Mouse (Mus musculus): ENCODE results near the gene Trio.
A peak's percentile ranks its signal among the peaks of the same experiment; 100 is the strongest.

Gene Trio

GRCm38 (mm10) chr15:27994870-27995269 lies 30.8 kb downstream of the Trio start:
- DNase-seq (ENCODE audit: inconsistent age in 2 of 2, low spot score in 1 of 2), result no peak

DNA sequence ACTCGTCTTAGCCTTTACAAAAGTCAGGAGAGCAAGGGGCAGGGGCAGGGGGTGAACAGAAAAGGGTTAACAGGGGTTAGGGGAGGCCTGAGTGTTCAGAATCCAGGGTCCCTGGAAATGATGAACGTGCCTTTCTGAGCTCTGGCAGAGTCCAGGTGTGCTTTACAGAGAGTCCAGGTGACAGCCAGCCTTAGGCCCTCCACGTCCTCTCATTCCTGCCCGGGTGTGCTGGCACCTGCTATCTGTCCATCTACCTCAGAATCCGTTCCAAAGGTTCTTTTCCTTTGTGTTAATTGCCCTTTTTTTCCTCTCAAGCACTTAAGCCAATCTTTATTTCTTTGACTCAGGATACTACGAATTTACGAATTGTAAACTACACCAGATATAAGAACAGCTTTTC lies 32.1 kb downstream of the Trio start:
- no peak for DNase-seq (ENCODE audit: inconsistent age in 2 of 2, low spot score in 1 of 2)

GRCm38 (mm10) chr15:27992596-27992995 lies 33.1 kb downstream of the Trio start:
- DNase-seq (ENCODE audit: inconsistent age in 2 of 2, low spot score in 1 of 2), result no peak

DNA sequence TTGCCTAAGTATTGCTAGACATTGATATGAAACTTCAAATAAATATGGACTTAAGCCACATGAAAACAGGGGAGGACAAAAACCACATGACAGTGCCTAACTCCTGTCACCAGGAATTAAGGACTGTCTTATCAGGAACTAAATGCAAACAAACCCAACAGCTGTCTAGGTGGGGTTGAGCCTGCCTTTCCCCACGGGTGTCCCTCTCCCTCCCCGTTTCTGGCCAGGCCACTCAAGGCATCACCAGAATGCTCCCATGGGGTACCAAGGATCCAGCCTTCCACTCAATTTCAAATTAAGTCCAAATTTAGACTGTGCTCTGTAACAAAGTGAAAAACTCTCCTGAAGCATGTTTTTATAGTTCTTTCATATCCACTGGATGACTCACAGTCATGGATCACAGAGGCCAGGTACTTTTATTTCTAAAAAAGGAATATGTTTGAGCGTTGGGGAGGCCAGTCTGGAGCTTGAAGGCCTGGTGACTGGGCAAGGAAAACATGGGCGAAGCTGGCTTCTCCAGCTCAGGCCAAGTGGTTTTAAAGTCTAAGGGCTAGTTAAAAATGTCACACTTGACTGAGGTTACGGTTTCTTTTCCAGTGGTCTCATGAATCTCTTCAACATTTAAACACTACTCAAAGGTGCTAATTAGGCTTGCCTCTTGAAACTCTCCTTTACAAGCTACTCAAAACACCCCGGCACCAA lies 33.6 kb downstream of the Trio start:
- peak in 1 of 2 experiments; percentile 55 for DNase-seq (ENCODE audit: inconsistent age in 2 of 2, low spot score in 1 of 2)

DNA sequence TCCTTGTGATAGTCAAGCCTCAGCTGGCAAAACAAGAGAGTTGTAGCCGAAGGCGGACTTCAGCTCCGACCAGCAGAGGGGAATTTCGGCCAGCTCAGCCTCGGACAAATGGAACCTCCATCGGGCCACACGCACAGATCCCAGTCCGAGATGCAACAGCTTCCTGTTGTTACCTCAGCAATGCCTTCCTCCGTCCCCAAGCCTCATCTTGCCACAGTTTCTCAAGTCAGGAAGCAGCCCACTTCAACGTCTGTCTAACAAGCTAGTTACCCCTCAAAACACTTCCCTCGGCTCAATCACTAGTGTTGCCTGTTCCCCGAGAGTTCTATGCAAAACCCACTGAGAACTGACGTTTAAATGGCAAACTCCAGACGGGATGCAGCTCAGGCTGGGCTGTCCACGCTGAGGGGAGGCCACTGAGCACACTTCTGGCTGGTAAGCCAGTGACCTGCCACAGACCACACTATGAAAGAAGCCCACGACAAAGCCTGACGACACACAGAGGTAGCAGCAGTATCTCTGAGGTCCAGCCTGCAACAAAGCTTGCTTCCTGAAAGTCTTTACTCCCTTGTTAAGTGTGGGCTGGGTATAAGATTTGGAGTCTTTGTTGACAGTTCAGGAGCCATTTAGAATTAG lies 34.5 kb downstream of the Trio start:
- DNase-seq (ENCODE audit: inconsistent age in 2 of 2, low spot score in 1 of 2), result no peak

DNA sequence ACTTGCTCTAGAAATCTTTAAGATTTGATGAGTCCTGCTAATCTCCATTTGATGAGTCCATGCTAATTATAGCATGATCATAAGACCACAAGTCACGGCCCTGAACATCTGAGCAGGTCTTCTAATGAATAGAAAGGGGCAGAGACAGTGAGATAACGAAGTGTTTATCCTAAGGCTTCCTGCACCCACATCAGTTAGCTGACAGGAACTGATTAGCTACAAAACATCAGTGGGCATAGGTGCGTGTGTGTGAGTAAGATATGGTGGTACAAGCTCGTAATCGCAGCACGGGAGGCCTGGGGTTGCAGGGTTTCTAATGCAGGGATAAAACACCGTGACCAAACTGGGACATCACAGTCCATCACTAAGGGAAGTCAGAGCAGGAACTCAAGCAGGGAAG lies 37.7 kb downstream of the Trio start:
- DNase-seq (ENCODE audit: inconsistent age in 2 of 2, low spot score in 1 of 2), result no peak

DNA sequence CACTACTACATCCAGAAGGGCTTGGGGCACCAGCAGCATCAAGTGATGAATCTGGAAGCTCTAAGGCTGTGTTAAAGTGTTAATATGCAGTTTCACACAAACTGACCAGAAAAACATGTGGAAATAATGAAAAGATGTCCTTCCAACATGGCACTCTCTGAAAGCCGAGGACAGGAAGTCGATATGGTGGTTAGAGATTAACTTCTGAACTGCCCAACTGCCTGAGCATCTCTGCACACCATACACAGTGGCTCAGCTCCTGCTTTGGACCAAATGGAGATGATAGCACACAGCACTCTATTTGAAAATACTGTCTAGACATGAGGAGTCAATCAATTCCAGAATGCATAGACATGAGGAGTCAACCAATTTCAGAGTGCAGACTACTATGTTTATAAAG lies 40.8 kb downstream of the Trio start:
- DNase-seq (ENCODE audit: inconsistent age in 2 of 2, low spot score in 1 of 2), result no peak

DNA sequence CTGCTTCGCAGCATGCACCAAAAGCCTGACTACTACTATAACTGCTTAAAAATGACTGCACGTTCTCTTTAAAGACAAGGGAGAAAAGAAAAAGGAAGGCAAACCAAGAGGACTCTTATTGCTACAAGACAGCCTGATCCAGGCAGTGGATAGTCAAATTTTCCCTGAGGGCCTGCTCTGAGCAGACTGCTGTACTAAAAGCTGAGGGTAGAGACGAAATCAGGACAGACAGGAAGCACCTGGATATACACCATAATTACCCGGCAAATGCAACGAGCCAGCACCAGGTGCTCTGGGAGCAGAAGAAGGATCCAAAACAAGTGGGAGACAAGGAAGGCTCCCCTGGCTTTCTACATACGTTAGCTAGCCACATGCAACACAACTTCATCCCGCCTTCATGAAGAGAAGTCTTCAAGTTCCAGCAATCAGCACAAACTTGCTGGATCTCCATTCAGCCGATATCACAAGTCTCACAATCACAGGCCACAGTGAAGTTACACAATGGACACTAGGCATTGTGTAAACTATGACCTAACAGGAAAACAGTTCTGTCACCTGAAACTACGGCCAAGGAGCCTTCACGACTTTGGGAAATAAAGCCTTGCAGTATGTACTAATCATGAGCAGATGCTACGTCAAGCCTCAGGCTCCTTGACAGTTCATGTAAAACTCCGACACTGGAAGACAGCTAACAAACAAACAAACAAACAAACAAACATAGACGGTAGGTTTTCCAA lies 43.7 kb downstream of the Trio start:
- DNase-seq (ENCODE audit: inconsistent age in 2 of 2, low spot score in 1 of 2), result no peak

GRCm38 (mm10) chr15:27981258-27981657 lies 44.4 kb downstream of the Trio start:
- no peak for DNase-seq (ENCODE audit: inconsistent age in 2 of 2, low spot score in 1 of 2)

DNA sequence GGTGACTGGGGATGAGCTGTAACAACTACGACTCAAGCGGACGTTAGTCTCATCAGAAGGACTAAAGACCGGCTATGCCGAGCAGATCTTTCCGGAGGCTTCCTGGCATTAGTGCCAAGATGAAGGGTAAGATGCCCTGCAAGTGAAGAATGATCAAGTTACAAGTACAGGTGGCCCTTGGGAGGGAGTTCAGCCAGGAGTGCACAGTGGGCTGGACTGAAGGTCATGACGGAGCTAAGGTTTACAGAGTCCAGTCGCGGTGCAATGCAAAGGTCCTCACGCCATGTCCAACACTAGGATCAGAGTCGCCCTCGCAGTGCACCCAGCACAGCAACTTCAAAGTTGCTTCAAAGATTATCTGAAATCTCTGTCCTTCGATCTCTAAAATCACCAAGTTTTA lies 45.2 kb downstream of the Trio start:
- DNase-seq (ENCODE audit: inconsistent age in 2 of 2, low spot score in 1 of 2), result no peak

DNA sequence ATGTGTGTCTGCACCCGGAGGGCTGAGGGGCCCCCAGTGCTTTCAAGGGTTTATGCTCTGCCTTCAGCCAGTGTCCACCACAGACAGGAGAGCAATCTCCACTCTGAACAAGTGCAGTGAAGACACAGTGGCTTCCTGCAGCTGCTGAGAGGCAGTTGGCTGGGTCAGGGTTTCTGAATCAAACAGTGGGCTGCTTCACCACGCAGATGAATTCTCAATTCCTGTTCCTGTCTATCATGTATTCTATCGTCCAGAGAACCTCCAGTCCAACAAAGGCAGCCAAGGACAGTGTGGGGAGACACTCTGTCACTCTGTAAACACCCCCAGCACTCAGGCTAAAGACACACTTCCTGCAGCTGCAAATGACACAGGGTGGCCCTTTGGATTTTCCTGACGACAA lies 48.7 kb downstream of the Trio start:
- DNase-seq (ENCODE audit: inconsistent age in 2 of 2, low spot score in 1 of 2), result no peak

DNA sequence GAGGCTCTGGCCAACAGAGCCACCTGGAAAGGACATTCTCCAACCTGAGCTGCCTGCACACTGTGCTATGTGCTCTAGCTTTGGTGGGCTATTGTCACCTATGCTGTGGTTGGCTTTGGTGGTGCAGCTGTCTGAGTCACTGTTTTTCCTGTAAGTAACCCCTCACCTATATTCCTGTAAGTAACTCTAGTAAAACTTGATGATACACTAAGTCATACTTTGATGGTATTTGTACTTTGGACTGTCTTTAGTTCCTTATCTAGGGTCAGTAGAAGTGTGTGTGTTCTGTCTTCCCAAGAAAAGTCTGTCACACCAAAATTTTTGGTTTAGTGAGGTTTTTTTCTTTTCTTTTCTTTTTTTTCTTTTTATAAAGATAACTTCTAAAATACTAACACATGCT lies 49.3 kb downstream of the Trio start:
- DNase-seq (ENCODE audit: inconsistent age in 2 of 2, low spot score in 1 of 2), result no peak

GRCm38 (mm10) chr15:27974637-27975036 lies 51.0 kb downstream of the Trio start:
- no peak for DNase-seq (ENCODE audit: inconsistent age in 2 of 2, low spot score in 1 of 2)

DNA sequence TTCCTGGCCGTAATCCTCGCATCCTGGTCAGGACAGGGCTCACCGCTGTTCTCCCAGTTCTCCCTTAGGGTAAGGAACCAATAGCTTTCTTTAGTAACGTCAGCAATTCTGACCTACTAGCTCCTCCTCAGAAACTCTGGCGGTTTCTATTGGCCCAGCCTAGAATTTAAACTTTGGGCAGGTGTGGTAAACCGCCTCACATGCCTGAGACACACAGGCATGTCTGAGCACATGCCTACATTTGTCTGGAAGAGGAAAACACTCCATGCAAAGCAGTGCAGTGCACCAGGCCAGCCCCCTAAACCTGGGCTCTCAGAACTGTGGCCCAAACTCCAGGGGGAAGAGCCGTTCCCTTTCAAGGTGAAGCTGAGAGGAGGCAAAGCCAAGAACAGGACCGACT lies 57.5 kb downstream of the Trio start:
- DNase-seq (ENCODE audit: inconsistent age in 2 of 2, low spot score in 1 of 2), result no peak

GRCm38 (mm10) chr15:27967128-27967876 lies 58.3 kb downstream of the Trio start:
- DNase-seq (ENCODE audit: inconsistent age in 2 of 2, low spot score in 1 of 2), result no peak

GRCm38 (mm10) chr15:27964877-27965276 lies 60.8 kb downstream of the Trio start:
- DNase-seq (ENCODE audit: inconsistent age in 2 of 2, low spot score in 1 of 2), result no peak

GRCm38 (mm10) chr15:27963506-27963905 lies 62.1 kb downstream of the Trio start:
- DNase-seq (ENCODE audit: inconsistent age in 2 of 2, low spot score in 1 of 2), result no peak

DNA sequence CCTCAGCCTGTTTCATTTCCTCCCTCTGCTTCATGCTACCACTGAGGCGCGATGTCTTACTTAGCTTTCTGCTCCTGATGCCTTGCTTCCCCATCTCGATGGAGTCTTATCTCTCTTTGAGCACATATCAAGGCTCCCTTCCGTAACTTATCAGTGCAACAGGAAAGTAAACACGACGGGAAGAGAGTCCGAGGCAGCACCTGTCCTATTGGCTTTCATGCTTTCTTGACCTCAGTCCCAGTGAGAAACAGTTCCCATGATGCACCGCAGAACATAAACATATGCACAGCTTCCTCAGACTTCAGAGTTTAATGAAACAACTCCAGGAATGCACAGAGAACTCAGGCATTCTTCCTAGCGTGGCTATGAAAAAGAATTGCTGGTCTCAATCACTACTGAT lies 65.0 kb downstream of the Trio start:
- no peak for DNase-seq (ENCODE audit: inconsistent age in 2 of 2, low spot score in 1 of 2)

DNA sequence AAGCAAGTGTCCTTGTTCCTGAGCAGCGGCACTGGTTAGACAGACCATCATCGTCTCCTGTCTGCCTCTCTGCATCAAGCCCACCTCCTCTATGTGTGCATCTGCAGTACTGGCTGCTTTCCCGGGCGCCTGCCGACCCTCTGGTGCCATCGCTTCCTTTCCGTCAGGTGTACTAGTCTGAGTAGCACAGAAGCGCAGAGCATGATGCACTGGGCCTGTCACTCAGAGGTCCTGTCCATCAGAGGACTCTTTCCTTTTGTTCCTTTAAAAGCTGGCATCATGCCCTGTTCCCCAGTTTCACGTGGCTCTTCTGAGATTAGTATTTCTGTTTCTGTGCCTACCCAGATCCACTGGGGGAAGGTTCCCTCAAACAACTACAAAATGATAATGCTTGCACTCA lies 67.8 kb downstream of the Trio start:
- no peak for DNase-seq (ENCODE audit: inconsistent age in 2 of 2, low spot score in 1 of 2)

DNA sequence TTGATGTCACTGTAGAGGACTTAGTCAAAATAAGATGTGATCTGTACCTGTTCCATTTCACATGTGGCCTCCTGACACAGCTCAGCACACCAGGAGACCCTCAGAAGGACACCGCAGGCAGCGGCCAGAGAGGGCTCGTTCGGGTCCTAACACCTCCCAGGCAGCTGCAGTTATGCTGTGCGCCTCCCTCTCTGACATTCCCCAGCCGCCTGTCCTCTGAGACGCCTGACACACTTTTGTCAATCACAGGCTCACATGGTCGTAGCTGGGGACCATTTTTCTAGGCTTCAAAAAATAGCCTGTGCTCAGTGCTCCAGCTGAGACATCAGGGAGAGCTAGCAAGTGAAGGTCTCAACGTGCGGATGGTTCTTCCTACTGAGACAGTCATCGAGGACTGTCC lies 70.0 kb downstream of the Trio start:
- DNase-seq (ENCODE audit: inconsistent age in 2 of 2, low spot score in 1 of 2), result no peak

GRCm38 (mm10) chr15:27954356-27954755 lies 71.3 kb downstream of the Trio start:
- no peak for DNase-seq (ENCODE audit: inconsistent age in 2 of 2, low spot score in 1 of 2)

DNA sequence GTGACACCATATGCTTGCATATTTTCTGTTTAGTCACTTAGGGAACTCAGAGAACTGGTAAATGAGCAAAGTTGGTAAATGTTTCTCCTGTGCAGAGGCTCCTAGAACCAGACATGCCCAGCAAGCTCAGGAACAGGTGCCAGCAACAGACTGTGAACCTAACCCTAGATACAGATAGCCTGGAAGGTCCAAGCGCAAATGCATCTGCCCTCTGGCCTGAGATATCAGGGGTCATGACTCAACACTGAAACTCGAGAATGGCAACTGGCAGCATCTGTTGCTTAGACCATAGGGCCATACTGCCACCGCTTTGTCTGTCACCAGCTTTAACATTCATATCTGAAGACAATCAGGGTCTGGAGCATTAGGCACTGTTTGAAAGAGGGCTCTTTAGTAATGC lies 72.1 kb downstream of the Trio start:
- DNase-seq (ENCODE audit: inconsistent age in 2 of 2, low spot score in 1 of 2), result no peak
